Mouse (Mus musculus) T-helper 1 cell (primary cell): ENCODE results near the gene Zfp553.

Experiments
- in situ Hi-C: fragments of 300-600 bp; cut with MboI, MseI; formaldehyde crosslinking; loops from one replicate; pipeline ENCODE4 v1.15.1; 2025; ENCODE audit warnings: high pct_unique_total_duplicates

The Zfp553 gene

DNA sequence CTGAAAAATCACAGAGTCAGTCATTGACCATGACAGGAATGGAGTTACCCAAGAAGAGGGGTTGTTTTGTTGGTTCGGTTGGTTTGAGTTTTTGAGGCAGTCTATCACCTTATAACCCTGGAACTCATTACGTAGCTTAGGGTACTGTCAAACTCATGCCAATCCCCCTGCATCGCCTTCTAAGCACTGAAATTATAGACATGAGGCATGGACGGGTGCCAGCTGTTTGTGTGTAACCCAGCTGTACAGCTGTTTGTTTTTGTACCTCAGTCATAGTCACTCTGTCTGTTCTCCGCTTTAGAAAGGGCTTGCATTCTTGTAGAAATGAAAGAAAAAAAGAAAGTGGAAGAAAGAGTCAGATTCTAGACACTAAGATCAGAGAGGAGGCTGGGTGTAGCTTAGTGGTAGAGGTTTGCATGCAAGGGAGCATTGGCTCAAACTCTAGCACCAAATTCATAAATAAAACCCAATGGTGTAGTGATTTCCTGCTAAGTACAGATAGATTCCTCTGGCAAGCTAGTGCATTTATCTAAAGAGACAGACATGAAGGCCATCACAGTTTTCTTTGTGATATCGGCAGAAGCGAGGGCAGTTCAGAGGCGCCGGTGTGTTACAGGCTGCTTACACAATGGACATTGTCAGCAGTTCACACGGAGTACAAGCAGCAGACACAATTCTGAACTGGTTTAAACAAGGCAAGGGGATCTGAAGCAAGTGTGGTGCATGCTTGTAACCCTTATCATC is 29.5 kb downstream of the Zfp553 start:
- in situ Hi-C loops = no loop called here

- in situ Hi-C loops = no loop called here
Observed at GRCm38 (mm10) chr7:127263526-127263925, 30.7 kb downstream of the Zfp553 start.

GRCm38 (mm10) chr7:127270256-127270655 is 37.4 kb downstream of the Zfp553 start:
- in situ Hi-C loops = no loop called here

GRCm38 (mm10) chr7:127270666-127271065 is 37.8 kb downstream of the Zfp553 start:
- in situ Hi-C loops = no loop called here

GRCm38 (mm10) chr7:127271093-127271492 is 38.2 kb downstream of the Zfp553 start:
- in situ Hi-C loops = no loop called here

DNA sequence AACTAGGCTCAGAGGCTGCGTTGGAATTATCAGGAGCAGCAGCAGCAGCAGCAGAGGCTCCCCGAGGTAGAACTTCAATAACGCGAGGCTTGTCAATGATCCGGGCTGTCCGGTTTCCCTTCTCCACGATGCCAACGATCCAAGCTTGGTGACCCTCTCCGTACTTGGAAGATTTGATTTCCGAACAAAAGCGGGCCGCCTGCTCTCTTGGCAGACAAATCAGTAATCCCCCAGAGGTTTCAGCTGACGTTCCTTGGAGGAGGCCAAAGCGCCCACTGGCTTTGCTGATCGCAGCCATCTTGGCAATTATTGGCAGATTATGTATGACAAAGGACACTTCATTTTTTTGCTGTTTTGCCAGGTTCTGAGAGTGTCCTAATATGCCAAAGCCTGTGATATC is 39.7 kb downstream of the Zfp553 start:
- in situ Hi-C loops = no loop called here

DNA sequence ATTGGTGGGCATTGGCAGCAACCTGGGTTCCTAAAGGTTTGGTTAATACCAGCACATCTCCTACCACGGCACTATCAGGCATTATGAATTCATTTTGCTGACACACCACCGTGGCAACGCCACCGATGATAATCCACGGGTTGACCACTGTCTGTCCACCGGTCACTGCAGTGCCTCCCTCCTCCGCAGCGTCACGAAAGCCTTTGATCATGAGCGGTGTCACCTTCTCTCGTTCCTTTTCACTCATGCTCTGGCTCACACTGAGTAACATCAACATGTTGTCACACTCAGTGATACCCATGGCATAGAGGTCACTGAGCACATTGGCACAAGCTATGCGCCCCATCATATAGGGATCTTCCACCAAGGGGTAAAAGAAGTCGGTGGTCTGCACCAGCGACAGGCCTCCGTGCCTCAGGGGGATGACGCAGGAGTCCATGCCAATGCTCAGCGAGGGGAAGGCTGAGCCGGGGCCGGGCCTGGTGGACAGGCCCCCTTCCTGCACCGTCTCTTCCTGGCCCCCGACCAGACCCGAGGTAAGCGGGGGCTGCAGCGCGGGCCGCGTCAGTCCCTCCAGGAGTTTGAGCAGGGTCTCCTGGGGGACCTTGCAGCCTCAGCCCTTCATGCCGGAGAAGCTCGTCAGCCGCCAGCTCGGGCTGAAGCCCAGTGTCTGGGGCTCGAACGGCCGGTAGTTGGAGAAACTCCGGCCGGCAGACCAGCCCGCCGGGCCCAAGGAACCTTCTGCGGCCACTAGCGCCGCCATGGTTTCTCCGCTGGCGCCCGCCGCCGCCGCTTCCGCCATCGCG is 40.5 kb downstream of the Zfp553 start:
- in situ Hi-C loops = no loop called here

GRCm38 (mm10) chr7:127273925-127274789 is 41.3 kb downstream of the Zfp553 start, which contains the start of gene Sephs2:
Gene Sephs2 (minus strand): TSS chr7:127274055.
- in situ Hi-C loops = no loop called here

DNA sequence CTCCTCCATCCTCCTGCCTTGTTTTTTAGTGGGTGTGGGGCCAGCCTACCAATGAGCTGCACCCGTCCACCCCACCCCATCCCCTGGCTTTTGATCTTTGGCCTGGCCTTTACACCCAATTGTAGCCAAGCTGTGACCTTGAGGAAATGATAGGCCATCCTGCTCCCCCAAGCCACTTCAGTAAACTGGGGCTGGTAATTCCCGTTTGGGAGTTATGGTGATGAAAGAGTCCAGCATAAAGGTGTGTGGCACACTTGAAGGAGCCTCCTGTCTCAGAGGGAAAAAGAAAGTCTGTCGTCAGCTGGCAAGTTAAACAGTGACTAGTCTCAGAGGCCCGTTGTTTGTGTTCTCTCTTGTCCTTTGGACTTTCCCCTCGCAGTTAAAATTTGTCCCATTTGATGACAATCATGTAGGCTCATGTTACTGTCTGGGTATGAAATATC is 43.7 kb downstream of the Zfp553 start:
- in situ Hi-C loops = no loop called here

GRCm38 (mm10) chr7:127278311-127278710 is 45.5 kb downstream of the Zfp553 start:
- in situ Hi-C loops = no loop called here

DNA sequence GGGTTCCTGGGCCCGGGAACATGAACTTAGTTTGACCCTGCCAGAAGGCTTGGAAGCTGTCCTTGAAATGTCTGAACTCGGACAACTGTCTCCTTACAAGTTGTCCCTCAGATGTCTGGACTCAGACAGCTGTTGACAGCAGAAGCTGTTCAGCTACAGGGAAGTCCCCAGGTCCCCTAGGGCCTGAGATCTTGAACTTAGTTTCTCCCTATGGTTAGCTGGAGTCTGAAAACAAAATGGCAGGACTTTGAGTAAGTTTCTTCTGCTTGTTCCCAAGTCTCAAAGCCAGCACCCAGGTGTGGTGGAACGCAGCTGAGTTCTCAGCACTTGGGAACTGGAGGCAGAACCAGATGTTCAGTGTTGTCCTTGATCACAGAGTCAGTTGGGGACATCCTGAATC is 47.2 kb downstream of the Zfp553 start:
- in situ Hi-C loops = no loop called here

GRCm38 (mm10) chr7:127281114-127281513 is 48.3 kb downstream of the Zfp553 start:
- in situ Hi-C loops = no loop called here

DNA sequence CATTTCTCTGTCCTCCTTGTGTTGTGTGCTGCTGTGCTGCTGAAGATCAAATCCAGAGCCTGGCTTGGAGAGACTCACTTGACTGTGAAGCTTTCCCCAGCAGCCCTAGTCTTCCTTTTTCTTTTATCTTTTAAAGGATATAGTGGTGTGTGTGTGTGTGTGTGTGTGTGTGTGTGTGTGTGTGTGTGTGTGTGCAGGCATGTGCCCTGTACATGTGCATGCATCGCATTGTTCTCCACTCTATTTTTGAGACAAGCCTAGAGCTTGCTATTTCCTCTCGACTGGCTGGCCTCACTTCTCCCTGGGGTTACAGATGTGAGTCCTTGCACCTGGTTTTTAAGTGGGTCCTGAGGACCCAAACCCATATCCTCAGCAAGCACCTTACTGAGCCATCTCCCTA is 49.3 kb downstream of the Zfp553 start:
- in situ Hi-C loops = no loop called here

- in situ Hi-C loops = no loop called here
Observed at GRCm38 (mm10) chr7:127285154-127285553, 52.3 kb downstream of the Zfp553 start.
